Comparison of ENCODE assay signal across 10 mouse cellular contexts in the genomic region with DNA sequence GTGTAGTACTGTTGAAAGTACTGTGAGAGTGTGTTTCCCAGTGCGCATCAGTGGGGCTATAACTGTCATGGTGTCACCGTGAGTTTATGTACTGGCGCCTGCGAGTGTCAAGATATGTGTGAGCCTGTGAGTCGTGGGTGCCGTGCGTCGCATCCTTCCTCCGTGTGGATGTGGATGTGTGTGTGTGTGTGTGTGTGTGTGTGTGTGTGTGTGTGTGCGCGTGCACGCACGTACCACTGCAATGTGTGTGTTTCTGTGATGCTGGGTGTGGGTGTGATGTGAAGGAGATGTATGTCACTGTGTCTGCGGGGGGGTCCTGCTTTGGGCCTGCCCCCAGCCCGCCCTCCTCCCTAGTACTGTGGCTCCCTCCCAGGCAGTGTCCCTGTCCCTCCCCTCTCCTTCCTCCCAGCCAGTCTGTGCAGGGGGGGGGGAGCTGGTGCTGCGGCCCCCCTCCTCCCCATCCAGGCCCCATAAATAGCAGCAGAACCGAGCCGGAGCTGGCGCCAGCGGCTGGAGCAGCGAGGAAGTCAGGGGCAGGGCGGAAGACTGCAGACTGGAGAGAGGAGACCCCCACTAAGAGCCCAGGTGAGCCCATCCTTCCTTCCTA. TPM values are rescaled to one million over a fixed set of nuclear protein-coding genes. Genes with fewer than 3 reads are reported as not detected.
DNase-seq lines count a peak whose midpoint lies in the region; ATAC-seq and TF ChIP-seq lines count a peak whose summit lies in the region.
"Had no signal": no experiment of that assay in that cellular context is flagged by ENCODE, and none has a peak within 500 bp of the region (broad histone marks: within the 10 kb centered on the region; RNA-seq: fewer than 3 reads in every experiment).

A gene (plus strand): TSS at position 321 of the 607 bp plus-strand sequence.

- no peak for TF ChIP-seq CTCF in left cerebral cortex, adult 2 months (IDR thresholded peaks at IDR 0.05)

- H3K4me3 ChIP-seq in left cerebral cortex, adult 2 months: peak within 1 kb of the TSS; percentile 60
- H3K4me3 ChIP-seq: embryonic facial prominence, embryonic 13.5 days; liver, embryonic 15.5 days had no signal

- intact Hi-C loops in left cerebral cortex, adult 2 months (cut with DNase I): loop anchor here (1.0 kb wide), 1 partner anchor 9 kb away; no protein-coding TSS in a partner anchor

- peak; percentile 54 to 65 for DNase-seq in left cerebral cortex, adult 18-20 months (ENCODE audit: low spot score in 2 of 2)
- DNase-seq in left cerebral cortex, adult 11 months (ENCODE audit: low spot score): no peak
- DNase-seq in frontal cortex, postnatal 25 days (ENCODE audit: low spot score in 2 of 2): peak; percentile 24 to 40
- DNase-seq in left cerebral cortex, adult 2 months (ENCODE audit: extremely low spot score in 1 of 2, low spot score in 2 of 2): peak; percentile 56 to 68
- peak; percentile 68 to 84 for DNase-seq in right cerebral cortex, postnatal 10 days (ENCODE audit: low spot score in 2 of 2)
- no peak for DNase-seq in kidney, adult 8-10 months

- H3K27ac ChIP-seq in left cerebral cortex, adult 2 months: peak within 1 kb of the TSS; percentile 92
- H3K27ac ChIP-seq: embryonic facial prominence, embryonic 13.5 days; liver, embryonic 15.5 days had no signal

- no peak for ATAC-seq in megakaryocyte, adult 5-6 weeks (ENCODE audit: poor library complexity, severe bottlenecking)

RNA-seq across cellular contexts. Expression of the gene that starts here (rescaled TPM):
- 100 to 1,000 TPM; 218 to 223 TPM for total RNA-seq in left cerebral cortex, adult 18-20 months (2021)
- total RNA-seq in left cerebral cortex, adult 2 months (2021): 100 to 1,000 TPM; 209 to 225 TPM
- total RNA-seq in megakaryocyte, adult 5-6 weeks (2015): not detected in 2 replicates
- total RNA-seq in megakaryocyte, adult 5-6 weeks (2017): not detected in 2 replicates
- total RNA-seq: hematopoietic stem cell, adult 5-6 weeks had no signal

Comparison
In these comparisons a context has a peak if more than half of its experiments do, and no peak if none do; other contexts are left out.
1. RNA of the gene that starts here (total RNA-seq): 209 to 225 TPM in left cerebral cortex, adult 2 months and 218 to 223 TPM in left cerebral cortex, adult 18-20 months; not detected in megakaryocyte, adult 5-6 weeks; every median in the first group is over 100 times any median in the second.
2. DNase-seq: peak in left cerebral cortex, adult 18-20 months (2 of 2), frontal cortex, postnatal 25 days (2 of 2), left cerebral cortex, adult 2 months (2 of 2) and right cerebral cortex, postnatal 10 days (2 of 2); none in left cerebral cortex, adult 11 months (single experiment) and kidney, adult 8-10 months (0 of 2).